Mouse (Mus musculus): Measurements from ENCODE around the gene Tmem26.
A peak's percentile ranks its signal among the peaks of the same experiment; 100 is the strongest.

The Tmem26 gene

DNA sequence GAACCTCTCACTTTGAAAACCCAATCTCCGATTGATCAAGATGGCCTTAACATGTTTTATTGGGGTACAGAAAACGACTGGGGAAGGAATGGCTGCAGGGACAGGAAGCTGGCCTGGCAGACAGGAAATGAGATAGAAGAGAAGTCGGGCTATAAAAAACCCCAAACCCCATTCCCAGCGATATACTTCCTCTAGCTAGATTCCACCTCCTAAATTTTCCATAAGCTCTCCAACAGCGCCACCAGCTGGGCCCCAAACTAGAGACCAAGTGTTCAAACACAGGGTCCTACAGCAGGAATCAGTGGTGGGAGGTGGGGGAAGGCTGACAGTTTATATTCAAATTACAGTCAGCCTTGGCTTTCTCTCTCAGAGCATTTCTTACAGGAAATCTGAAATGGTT lies 35.8 kb downstream of the Tmem26 start:
- no peak for DNase-seq

DNA sequence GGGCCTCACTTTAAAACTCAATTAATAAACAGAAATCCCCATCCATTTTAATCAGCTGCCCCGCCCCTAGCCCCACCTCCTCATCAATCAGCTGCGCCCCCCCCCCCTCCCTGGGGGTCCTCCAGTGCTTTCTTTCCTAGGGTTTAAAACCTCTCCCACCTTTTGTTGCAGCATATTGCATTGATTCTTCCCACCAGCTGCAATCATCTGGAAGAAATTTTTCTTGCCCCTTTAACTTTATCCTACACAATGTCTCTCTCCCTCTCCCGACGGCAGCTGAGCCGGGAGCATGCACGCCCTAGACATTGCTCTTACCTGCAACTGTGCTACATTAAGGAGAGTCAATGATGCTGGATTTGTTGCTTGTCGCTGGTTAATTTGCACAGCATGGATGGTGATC lies 36.3 kb downstream of the Tmem26 start:
- no peak for DNase-seq

DNA sequence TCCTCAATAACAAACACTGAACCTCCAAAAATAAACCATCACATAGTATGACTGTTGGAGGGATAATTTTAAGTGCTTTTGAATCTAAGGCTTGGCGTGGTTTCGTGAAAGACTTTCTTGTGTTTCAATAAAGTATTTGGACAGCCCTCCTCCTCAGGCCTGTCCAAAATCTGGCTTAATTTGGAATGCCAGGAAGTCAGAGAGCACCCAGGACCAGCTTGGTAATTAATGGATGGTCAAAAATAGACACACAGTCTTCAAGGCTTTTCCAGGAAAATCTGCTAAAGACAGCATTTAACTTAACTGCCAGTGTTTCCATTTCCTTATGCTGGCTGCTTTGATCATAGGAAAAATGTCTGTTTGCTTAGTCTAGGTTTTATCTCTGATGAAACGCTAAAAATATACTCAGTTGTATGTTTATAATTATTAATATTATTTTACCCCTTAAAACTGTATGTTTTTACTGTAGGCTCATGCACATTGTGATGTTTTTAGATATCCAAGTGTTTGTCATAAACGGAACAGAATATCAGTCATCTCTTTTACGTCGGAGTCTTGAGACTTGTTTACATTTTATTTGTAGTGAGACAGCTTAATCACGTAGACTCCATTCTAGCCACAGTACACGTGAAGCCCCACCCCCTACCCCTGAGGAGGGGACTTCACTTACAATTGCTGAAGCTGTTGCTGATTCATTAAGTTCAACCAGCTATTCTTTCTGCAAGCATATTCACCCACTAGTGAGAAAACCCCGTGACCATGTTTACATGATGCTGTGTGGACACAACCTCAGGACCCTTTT lies 57.8 kb downstream of the Tmem26 start:
- no peak for DNase-seq

DNA sequence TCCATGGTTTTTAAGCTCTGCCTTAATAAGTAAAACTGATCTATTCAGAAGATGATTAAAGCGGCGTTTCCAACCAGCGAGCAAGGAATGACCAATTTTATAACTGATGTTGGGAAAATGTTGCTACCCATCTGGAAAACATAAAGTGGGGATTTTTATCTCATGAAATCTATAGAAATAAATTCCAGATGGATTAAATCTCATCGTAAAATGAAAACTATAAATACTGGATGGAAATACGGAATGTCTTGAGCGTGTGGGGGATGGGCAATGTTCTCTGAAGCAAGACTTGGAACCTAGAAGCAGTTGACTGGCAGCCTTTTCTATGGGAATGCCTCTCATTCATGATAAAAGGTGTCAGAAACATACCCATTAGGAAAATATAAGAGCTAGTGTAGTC lies 59.3 kb downstream of the Tmem26 start:
- no peak for DNase-seq

DNA sequence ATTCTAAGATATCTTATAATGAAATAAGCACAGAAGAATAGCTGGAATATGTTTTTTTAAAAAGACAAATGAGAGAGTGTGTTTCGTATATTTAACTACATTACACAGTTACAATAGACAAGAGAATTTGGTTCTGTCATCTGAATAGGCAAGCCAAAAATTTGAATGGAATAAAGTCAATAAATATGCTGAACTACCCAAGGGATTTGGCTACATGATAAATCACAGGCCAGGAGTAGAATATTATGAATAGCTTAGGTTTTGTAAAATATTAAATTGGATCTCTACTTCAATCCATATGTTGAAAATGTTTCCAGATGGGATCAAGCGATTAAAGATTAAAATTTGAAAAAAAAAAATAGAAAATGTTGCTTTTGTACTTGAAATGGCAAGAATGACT lies 60.4 kb downstream of the Tmem26 start:
- no peak for DNase-seq

DNA sequence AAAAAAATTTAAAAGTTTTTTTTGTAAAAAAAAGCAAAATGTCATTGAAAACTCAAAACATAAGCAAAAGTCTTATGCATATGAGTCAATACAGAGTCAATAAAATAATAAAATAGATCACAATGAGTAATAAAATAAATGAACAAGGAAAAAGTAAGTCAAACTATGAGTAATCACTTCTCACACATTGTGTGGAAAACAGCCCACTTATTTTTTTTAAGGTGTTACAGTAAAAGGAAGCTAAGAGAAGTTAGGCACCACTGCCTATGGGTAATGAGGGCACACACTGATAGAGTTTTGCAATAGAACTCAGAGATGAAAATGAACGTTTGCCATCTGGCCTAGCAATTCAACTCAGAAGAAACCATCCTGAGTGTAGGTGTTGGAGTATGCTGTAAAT lies 61.0 kb downstream of the Tmem26 start:
- DNase-seq, result no peak

DNA sequence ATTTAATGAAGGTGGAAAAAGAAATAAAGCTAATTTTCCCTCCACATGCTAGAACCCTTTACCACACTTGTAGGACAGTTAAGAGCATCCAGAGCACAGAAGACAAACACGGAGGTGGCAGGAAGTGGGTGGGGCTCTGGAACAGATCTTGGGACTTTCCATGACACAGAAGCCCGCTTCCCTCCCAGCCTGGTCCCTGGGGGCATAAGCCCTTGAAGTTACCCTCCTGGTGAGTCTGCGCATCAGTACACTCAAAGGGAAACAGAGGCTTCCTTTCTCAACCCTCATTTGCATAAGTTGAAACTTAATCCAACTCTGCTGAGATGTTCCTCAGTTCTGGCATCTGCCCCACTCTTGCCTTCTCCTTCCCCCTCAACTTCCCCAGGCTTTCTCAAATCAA lies 72.0 kb downstream of the Tmem26 start:
- DNase-seq, result peak; percentile 67

DNA sequence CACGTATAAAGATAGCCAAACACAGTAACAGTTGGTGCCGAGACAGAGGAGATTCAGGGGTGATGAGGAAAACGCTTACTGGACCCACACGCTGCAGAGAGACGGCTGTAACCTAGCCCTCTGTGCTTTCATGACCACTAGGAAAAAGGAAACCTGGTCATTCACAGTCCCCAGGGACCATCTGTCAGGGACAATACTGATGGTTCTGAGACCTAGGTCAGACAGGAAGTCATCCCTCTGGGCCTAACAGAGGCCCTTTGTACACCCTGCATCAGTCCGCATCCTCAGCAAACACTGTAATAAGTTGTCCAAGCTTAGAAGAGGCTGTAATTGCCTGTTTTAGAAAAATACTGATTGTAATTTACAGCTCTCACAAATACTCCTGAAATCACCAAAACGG lies 76.4 kb downstream of the Tmem26 start:
- peak; percentile 57 for DNase-seq

DNA sequence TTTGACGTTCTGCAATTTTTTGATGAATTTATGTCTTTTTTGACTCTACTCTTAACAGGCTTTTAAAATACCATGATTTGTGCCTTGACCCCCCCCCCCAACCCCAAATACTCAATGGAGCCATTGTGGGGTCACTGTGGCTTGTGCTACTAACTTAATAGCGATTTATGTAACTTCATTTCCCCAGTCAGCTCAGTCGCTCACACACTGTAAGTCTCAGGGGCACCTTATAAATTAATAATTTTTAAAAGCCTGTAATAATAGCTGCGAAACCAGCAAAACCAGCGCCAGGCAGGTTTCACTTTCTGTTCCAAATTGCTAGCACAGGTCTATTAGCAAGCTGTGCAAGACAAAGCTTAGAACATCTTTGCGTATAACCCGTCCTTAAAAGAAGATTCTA lies 76.9 kb downstream of the Tmem26 start:
- DNase-seq, result no peak

DNA sequence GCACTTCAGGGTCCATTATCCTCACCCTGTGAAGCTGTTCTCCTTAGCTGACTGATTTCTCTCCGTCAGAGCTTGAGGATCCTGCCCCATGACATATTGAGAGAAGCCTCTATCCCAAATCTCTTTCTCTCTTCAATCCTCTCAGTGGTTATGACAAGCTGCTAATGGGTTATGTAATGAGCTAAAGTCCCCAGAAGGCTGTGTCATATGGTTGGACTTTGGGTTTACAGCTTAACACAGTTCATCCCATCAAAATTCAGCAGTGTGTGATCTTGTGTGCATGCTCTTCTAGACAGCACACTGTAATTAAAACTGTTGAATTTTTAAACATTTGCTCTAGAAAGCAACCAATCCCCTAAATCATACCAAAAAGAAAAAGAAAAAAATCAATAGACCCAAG lies 82.9 kb downstream of the Tmem26 start:
- no peak for DNase-seq

DNA sequence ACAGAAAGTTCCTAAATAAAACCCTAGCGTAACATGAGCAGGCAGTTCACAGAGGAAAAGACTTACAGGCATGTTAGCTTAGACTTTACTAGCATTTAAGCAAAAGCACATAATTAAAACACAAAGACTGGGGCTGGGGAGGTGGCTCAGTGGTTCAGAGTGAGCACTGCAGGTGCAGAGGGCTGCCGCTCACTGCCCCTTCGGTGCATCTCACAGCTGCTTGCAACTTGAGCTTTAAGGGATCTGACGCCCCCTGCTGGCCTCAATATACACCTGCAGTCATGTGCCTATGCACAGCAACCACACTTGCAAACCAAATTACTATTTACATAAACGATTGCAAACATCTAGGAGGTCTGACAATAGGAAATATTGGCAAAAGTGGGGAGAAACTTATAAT lies 87.5 kb downstream of the Tmem26 start:
- no peak for DNase-seq

DNA sequence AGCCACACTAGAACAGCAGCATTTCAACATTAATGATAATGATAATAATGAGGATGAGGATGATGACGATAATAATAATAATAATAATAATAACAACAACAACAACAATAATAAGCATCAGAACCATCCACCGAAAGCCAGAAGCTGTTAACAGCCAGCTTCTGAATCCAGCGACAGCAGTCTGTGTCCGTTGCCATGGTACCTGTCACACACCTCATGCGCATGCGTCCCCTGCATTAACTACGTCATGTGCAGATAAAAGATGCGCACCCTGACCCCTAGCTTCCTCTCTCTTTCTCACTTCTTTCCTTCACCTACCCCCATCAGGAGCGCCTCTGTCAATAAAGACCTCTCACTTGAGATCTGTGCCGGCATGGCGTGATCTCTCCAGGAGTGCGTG lies 89.3 kb downstream of the Tmem26 start:
- no peak for DNase-seq

DNA sequence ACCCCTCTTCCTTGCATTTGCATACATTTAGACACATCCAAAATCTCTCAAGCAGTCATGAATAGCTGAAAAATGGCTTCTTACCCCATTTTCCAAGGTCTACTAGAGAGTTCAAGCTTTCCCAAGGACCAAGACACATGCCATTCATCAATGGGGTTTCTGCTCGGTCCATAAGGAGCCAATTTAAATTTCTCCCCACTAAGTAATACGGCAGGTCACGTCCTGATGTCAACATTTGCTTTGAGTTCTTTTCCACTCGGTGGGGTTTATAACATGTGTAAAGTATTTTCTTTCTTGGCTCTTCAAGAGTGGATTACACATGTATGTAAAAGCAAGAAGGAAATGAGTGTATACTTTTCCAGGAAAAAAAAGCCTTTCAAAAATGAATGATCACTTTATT lies 93.8 kb downstream of the Tmem26 start:
- no peak for DNase-seq

DNA sequence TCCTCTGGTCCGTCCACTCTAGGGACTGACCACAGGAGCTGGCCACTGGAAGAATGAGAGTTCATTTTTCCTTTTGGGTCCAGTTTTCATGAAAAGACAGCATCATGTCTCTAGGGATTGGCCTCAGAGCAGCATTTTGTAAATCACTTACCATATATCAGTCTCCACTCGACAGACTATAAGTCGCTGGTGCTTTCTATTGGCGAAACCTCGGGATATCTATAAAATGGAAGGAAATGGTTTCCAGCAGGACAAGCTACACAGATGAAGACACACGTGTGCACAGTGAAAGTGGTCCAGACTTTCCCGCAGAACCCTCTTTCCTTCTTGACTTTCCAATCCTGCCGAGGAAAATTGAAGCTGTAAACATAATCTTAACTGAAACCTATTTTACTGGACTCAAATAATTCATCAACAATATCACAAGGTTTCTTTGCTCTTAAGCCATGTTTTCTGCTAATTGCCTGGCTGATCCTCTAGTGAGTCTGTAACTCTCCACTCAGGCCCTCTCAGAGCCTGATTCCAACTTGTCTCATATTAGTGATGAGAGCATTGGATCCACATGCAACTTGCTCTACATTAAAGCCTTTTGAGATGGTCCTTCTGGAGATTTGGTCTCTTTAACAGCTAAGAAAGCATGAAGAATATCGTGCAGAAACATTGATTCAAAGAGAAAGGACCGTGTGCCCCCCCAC lies 94.8 kb downstream of the Tmem26 start:
- DNase-seq, result no peak

DNA sequence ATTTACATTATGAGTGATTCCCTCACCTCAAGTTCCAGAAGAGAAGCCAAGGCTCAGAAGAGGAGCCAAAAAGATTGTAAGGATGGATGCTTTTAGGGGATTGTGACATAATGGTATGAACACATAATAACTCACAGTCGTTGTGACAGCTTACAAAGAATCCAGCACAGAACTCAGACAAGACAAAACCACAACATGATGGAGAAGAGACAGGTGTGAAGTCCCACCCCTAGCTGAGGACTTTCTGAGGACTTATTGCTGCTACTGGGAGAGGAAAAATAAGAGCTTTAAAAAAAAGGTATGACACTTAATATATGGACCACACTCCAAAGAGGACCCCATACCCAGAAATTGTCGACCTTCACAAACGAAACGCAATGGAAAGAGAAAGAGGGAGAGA lies 101.1 kb downstream of the Tmem26 start:
- DNase-seq, result no peak
